Mouse (Mus musculus) embryonic fibroblast, embryonic 13.5 days (primary cell): Measurements from ENCODE around the gene Zfp764.

Source experiments
- CTCF ChIP-seq: IDR thresholded peaks from 2 replicates; pipeline ENCODE4 v1.5.1; 2011; ENCODE audit warnings: mild to moderate bottlenecking, control low read depth, low read length, moderate library complexity, borderline replicate concordance; ENCODE audit not compliant: insufficient read depth
- POLR2A ChIP-seq: IDR thresholded peaks from 2 replicates; pipeline ENCODE4 v1.6.1; 2011; ENCODE audit warnings: low read depth, mild to moderate bottlenecking, control low read depth, low read length, moderate library complexity

GRCm38 (mm10) chr7:127448521-127449300 lies 42.1 kb upstream of the Zfp764 start, which contains the start of gene Zfp689:
- no peak for TF ChIP-seq CTCF
- peak; percentile 65 for TF ChIP-seq POLR2A
